Mouse (Mus musculus): ENCODE measurements at regions not wholly inside any gene's neighbourhood (a gene's known extent, or its start where the extent isn't known, plus 50 kb on each side); places are given as distances from the start of the nearest gene placed in this dataset.

- no peak for DNase-seq (ENCODE audit: extremely low spot score, low read depth, low spot score)
Observed at GRCm38 (mm10) chr5:101024796-101025195, 179.3 kb downstream of the Gpat3 start.

GRCm38 (mm10) chr5:101023784-101024183 lies 178.3 kb downstream of the Gpat3 start:
- DNase-seq (ENCODE audit: extremely low spot score, low read depth, low spot score): no peak

- peak; percentile 64 for DNase-seq (ENCODE audit: extremely low spot score, low read depth, low spot score)
Observed at GRCm38 (mm10) chr5:101020784-101021183, 175.3 kb downstream of the Gpat3 start.

- DNase-seq (ENCODE audit: extremely low spot score, low read depth, low spot score): no peak
Observed at GRCm38 (mm10) chr5:101013844-101014243, 168.3 kb downstream of the Gpat3 start.

- no peak for DNase-seq (ENCODE audit: extremely low spot score, low read depth, low spot score)
Observed at GRCm38 (mm10) chr5:101005216-101005615, 159.7 kb downstream of the Gpat3 start.

- DNase-seq (ENCODE audit: extremely low spot score, low read depth, low spot score): no peak
Observed at GRCm38 (mm10) chr5:101000436-101000835, 154.9 kb downstream of the Gpat3 start.

GRCm38 (mm10) chr5:100992365-100992764 lies 146.9 kb downstream of the Gpat3 start:
- DNase-seq (ENCODE audit: extremely low spot score, low read depth, low spot score): no peak

- peak; percentile 33 for DNase-seq (ENCODE audit: extremely low spot score, low read depth, low spot score)
Observed at GRCm38 (mm10) chr5:100991626-100992025, 146.1 kb downstream of the Gpat3 start.

GRCm38 (mm10) chr5:100982573-100982936 lies 137.0 kb downstream of the Gpat3 start:
- DNase-seq (ENCODE audit: extremely low spot score, low read depth, low spot score): no peak

- no peak for DNase-seq (ENCODE audit: extremely low spot score, low read depth, low spot score)
Observed at GRCm38 (mm10) chr5:100981849-100982572, 136.5 kb downstream of the Gpat3 start.

- DNase-seq (ENCODE audit: extremely low spot score, low read depth, low spot score): no peak
Observed at GRCm38 (mm10) chr5:100976736-100977135, 131.2 kb downstream of the Gpat3 start.

- no peak for DNase-seq (ENCODE audit: extremely low spot score, low read depth, low spot score)
Observed at GRCm38 (mm10) chr5:100951210-100951609, 105.7 kb downstream of the Gpat3 start.
